Mouse (Mus musculus) natural killer cell, adult 2 months (primary cell): ENCODE results near the gene Ssb.

Experiments
- DNase-seq, 2 experiments: peaks; one replicate each; pipeline ENCODE4 v3.0.0; 2022; ENCODE audit warnings: low spot score in 2 of 2

The Ssb gene

GRCm38 (mm10) chr2:69861485-69862091 is at the start of gene Ssb:
Ssb (plus strand) TSS chr2:69861562.
- peak; percentile 86 to 92 for DNase-seq

DNA sequence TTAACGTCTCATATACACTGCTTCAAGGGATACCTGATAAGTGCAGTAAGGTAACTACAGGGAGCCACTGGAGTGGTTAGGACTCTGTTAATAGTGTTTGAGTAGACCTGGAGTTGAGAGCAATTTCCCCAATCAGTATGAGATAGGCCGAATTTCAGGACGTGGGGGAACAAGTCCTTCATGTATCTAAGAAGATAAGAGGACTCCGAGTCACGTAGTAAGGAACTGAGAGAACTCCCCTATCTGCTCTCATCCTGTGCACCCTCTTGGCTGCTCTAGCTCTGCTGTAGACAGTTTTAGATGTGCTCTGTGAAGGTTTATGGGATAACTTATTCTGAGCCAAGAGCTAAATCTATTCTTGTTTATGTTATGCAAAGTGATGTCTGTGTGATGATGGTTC is 44.8 kb upstream of the Ssb start:
- DNase-seq: no peak

DNA sequence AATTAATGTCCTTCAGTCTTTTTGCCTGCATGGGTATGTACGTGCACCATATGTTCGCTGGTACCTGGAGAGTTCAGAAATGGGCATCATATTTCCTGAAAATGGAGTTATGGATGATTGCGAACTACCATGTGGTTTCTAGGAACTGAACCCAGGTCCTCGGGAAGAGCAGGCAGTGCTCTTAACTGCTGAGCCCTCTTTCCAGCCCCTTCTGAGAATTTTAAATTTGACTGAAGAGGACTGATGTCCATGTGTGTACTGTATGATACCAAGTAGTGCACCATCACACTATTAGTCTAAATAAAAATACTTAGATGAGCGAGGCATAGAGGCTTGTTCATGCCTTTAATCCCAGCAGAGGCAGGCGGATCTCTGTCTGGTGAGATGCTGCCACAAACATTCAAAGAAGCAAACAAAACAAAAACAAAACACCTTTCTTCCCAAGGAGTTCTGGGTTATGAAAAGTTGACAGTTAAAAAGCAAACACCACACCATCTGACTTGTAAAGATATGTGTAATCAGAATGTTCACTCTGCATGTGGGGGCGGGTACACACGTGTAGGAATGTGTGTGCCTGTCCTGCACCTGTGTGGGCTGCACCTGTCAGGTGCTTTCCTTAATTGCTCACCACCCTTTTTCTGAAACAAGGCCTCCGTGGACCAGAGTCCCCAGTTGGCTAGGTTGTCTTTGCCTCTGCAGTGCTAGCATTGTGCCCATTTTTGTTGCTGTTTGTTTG is 42.8 kb upstream of the Ssb start:
- DNase-seq: no peak

GRCm38 (mm10) chr2:69820201-69820600 is 41.2 kb upstream of the Ssb start:
- no peak for DNase-seq

DNA sequence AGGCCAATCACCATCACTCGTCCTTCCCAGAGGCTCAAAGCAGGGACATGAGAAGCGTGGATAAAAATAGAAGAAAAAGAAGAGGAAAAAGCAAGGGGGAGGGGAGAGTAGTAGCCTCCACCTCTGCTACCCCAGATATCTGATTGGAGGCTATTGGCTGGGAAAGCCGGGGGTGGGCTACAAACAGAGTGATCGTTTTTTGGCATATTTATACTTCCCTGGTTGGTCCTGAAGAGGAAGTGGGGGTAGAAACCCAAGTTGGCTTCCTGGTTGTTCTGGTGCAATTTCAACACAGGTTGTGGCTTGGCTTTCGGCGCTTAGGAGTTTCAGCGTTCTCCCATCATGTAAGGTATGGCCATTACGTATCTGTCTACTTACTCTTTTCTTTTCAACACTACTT is 39.7 kb upstream of the Ssb start, which contains the start of gene Klhl23:
Gene Klhl23 (plus strand): TSS at position 234 of the 400 bp plus-strand sequence.
- DNase-seq: no peak

- DNase-seq: peak in 1 of 2 experiments; percentile 2
Measured at GRCm38 (mm10) chr2:69822361-69823128, 38.8 kb upstream of the Ssb start.

DNA sequence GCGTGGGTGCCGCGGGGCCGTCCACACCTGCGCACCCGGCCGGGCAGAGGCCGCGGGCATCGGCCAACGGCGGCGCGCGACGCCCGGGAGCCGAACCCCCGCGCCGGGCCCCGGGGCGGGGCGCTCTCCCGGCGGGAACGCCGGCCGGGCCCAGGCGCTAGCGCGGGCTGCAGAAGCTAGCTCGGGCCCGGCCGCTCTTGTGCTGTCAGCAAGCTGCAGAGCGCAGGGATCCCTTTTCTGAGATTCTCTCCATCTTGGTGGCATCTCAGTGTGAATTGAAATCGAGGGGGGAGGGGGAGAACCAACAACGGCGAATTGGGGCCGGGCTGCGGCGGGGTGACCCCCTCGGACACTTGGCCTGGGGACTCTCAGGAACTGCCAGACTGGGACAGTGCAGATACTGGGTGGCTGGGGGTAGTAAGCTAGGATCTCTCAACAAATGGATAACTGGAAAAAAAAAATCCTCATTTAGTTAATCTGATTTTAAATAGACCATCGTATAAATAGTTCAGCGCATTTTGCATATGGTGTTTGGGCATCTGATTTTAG is 38.2 kb upstream of the Ssb start:
- DNase-seq: no peak

DNA sequence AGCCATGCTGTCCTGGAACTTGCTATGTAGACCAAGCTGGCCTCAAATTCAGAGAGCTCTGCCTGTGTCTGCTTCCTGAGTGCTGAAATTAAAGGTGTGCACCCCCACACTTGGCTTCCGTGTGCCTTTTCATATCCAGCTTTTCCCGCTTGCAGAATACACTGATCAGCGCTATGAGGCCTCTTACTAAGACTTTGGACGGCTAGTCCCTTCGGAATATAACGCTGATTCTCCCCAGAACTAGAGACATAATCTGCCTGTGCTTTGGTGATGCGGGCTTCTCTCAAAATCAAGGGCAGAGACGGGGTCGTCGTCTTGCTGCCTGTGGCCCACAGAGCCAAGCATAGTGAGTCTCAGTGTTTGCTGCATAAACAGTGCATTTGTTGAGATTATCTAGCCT is 35.5 kb upstream of the Ssb start:
- DNase-seq: no peak

- no peak for DNase-seq
Measured at GRCm38 (mm10) chr2:69826380-69826779, 35.0 kb upstream of the Ssb start.

- no peak for DNase-seq
Measured at GRCm38 (mm10) chr2:69828031-69828430, 33.3 kb upstream of the Ssb start.

DNA sequence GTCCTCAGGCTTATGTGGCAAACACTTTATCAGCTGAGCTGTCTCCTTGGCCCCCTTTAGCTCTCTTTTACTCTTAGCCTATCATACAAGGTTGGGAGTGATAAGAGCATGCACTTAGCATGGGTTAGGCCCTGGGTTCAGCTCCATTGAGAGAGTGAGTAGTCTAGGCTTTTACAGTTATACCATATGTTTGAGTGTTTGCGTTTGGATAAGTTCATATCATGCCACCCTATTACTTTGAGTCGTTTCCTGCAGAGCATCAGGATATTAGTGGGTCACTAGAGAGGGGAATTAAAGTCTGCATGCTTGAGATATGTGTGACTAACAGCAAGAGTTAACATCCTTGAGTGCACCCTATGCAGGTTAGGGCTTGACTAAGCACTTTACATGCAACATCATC is 31.7 kb upstream of the Ssb start:
- no peak for DNase-seq

DNA sequence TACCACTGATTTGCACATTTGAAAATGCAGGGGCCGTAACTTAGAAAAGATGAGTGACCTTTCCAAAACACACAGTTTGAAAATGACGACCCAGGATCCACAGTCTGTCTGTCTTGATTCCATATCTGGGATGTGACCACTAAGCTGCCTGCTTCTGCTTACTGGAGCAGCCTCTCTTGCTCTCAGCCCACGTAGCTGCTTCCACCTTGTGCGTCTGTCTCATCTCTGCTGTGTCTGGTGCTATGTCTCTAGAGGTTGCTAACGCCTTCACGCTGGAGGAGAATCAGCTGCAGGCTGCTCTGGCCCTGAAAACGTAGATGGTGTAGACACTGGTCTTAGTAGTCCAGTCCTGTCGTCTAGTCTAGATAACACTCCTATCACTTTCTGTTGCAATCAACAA is 31.2 kb upstream of the Ssb start:
- no peak for DNase-seq

DNA sequence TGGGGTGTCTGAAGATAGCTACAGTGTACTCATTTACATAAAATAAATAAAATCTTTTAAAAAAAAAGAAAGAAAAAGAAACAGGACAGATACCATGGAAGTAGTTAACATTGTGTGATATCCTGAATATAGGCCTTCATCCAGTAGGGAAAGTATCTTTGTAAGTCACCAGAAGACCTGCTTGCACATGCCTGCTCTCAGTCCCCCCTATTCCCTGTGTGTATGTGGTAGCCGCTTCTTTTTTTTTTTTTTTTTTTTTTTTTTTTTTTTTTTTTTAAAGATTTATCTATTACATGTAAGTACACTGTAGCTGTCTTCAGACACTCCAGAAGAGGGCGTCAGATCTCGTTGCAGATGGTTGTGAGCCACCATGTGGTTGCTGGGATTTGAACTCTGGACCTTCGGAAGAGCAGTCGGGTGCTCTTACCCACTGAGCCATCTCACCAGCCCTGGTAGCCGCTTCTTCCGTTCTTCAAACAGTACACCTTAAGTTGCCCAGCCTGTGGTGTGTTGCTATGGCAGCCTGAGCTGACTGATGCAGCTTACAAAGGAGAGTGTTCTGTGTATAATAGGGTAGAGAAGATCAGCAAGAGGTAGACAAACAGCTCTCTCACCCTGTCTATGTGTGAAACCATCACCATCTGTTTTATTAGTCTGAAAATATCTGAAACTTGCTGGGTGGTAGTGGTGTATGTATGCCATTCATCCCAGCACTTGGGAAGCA is 24.0 kb upstream of the Ssb start:
- DNase-seq: no peak

DNA sequence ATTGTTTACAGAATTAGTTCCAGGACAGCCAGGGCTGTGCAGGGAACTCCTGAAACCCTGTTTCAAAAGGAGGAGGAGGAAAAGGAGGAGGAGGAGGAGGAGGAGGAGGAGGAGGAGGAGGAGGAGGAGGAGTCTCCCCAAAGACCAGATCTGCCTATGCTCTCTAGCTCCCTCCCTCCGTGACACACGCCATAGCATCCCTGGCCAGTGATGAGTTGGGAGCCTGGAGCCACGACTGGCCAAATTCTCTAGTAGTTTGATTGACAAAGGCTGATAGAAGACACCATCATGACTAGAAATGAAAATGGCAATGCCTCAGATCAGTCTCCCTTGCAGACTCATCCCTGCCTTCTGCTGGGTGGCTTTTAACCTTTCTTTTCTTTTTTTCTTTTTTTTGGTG is 23.4 kb upstream of the Ssb start:
- DNase-seq: no peak

- no peak for DNase-seq
Measured at GRCm38 (mm10) chr2:69838707-69839106, 22.7 kb upstream of the Ssb start.

- DNase-seq: no peak
Measured at GRCm38 (mm10) chr2:69840261-69840660, 21.1 kb upstream of the Ssb start.

- DNase-seq: no peak
Measured at GRCm38 (mm10) chr2:69849215-69849614, 12.1 kb upstream of the Ssb start.

DNA sequence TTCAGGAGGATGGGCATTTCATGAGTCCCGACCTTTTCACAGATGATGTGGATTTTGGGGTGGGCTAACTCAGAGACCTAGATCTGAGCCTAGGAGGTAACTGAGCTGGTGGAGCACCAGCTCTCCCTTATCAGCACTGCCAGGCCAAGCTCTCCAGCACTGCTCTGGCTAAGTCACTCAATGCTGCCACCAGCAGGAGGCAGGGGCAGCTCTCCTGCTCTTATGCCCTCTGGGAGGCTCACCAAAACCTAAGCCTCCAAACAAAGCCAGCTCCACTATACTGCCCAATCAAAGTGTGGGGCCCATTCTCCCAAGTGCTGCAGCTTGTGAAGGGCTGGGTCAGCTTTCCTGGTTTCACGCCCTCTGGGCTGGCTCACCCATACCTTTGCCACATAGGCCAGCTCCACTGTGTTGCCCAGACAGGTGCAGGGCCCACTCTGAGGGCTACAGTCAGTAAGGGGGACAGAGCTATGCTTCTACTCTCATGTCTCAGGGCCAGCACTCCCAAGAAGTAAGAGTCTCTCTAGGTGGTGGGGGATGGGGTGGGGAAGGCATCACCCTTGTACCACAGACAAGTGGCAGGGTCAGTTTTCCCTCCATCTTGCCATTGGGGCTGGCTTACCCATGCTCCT is 9.8 kb upstream of the Ssb start:
- no peak for DNase-seq

GRCm38 (mm10) chr2:69856392-69856791 is 5.0 kb upstream of the Ssb start:
- DNase-seq: no peak

GRCm38 (mm10) chr2:69857882-69858281 is 3.5 kb upstream of the Ssb start:
- DNase-seq: no peak

GRCm38 (mm10) chr2:69860972-69861452 is 350 bp upstream of the Ssb start:
- DNase-seq: peak; percentile 23 to 26
